Mouse (Mus musculus): ENCODE data around the gene Ddx49.

Ddx49 gene

DNA sequence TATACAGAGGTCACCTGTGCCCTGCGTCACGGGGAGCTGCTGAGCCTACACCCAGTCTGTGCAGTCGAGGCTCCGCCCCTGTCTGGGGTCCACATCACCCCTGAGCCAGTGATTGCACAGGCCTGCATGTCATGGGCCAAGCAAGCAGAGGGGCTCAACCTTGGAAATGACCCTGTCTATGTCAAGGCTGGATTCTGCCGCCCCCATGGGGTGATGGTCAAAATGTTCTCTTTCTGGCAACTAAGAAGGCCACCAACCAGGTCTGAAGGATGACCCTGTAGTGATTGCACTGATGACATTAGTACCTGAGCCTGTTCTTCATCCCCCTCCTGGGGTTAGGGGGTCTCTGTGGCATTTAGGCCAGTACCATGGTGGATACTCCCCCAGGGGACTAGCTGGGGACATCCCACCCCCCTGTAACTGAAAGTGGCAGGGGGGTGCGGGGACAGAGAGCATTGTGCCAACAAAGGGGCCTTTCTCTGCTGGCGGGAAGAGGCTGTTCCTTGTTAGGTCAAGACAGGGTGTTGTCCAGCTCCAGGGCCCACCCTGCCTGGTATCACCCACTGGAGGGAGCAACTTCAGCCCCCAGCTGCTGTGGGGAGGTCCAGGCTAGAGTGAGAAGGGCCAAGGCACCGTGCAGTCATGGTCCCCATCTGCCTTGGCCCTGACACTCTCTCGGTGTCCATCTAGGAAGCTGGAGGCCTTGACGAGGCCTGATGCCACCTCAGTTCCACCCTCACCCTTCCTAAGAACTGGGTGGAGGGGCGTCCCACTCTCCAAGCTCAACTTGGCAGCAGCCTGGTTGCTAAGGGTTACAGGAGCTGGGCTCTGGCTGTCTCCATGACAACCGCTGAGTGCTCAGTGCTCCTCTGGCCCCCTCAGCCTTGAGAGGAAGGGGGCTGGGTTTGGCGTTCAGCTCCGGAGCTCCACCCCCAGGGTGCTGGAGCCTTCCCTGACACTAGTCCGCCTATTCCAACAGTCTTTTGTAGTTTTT lies 14.5 kb upstream of the Ddx49 start:
- no peak for DNase-seq (ENCODE audit: low spot score in 2 of 2)

DNA sequence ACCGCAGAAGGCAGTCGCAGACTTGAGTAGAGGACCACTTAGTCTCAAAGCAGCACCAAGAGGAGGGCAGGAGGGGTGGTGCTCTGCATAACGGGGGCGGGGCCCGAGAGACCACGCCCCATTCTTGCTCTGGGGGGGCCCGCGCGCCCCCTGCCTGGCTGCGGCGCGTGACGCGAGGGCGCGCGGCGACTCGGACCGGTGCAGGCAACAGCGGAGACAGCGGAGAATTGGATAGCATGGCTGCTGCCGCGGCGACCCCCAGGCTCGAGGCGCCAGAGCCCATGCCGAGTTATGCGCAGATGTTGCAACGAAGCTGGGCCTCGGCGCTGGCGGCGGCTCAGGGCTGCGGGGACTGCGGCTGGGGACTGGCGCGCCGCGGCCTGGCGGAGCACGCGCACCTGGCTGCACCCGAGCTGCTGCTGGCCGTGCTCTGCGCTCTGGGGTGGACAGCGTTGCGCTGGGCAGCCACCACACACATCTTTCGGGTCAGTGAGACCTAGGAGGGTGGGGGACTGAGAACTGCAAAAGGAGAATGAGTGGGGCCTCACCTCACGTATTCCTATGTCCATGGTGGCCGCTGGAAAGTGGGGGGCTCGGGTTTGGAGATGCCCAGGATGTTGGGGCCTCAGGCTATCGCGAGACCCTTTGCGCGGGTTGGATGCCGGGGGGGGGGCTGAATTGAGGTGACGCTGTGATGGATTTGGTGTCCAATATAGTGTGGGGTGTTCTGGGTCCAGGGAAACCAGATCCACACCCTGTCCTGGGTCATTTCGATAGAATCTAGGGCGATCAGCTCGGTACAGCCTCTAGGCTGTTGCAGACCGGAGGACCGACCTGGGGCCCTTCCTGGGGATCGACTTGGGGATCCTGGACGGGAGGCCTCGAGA lies 13.6 kb upstream of the Ddx49 start, which contains the start of gene Cers1:
TSS of gene Cers1 (plus strand) at position 152 of the 887 bp plus-strand sequence.
- DNase-seq (ENCODE audit: low spot score in 2 of 2), result peak in 1 of 2 experiments; percentile 38

DNA sequence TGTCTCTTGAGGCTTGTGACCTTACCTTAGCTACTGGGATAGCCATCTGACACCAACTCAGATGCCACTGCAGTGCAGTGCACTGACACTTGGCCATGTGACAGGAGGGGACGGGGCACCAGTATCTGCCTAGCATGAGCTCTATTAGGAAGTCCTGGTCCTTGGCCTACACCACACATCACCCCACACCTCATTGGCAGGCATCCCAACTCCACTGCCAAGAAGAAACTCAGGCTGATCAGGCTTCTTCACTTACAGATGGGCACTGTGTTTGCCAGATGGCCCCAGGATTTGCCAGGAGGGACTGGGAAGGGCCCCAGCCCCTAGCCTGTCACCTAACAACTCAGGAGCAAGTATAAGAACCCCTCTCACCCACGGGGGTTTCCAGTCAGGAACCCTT lies 11.1 kb upstream of the Ddx49 start:
- DNase-seq (ENCODE audit: low spot score in 2 of 2), result no peak

DNA sequence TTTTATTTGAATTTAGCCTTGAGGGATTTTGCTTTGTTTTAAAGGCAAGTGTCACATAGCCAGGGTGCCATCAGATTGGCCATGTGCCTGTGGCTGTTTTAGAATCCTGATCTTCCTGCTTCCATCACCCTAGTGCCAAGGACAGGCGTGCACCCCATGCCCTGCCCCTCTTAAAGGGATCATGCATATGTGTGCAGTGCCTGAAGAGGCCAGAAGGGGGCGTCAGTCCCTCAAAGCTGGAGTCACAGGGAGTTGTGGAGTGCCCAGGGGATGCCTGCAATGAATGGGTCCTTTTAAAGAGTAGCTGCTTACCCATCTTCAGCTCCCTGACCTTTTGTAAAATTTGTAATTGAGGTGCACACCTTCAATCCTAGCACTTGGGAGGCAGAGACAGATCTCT lies 7.0 kb upstream of the Ddx49 start:
- no peak for DNase-seq (ENCODE audit: low spot score in 2 of 2)

DNA sequence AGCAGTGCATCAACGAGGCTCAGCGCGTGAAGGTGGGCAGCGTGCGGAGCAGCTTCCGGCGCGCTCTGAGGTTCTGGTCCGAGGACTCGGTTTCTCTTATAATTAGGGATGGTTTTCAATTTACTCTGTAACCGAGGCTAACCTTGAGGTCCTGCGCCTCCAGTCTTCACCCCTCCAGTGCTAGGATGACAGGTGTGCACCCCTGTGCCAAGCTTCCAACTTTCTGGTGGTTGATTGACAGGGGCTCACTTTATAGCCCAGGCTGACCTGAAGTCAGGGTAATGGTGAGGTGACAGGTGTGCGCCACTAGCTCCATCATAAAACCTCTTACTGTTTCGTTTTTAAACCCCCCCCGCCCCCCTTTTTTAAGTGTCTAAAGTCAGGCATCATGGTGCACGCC lies 612 bp upstream of the Ddx49 start:
- no peak for DNase-seq (ENCODE audit: low spot score in 2 of 2)

DNA sequence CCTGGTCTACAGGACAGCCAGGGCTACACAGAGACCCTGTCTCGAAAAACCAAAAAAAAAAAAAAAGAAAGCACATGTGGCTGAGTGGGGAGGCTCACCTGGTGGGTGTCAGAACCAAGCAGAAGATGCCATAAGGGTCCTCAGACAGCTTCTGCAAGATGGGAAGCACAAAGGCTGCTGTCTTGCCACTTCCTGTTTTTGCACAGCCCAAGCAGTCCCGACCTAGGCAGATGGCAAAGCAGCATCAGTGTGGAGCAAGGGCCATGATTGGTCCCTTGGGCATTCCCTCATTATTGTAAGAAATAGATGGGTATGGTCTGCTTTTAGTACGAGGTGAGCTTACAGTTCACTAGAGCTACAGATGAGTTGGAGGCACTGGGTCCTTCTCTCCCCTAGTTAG lies 1.4 kb downstream of the Ddx49 start:
- no peak for DNase-seq (ENCODE audit: low spot score in 2 of 2)

DNA sequence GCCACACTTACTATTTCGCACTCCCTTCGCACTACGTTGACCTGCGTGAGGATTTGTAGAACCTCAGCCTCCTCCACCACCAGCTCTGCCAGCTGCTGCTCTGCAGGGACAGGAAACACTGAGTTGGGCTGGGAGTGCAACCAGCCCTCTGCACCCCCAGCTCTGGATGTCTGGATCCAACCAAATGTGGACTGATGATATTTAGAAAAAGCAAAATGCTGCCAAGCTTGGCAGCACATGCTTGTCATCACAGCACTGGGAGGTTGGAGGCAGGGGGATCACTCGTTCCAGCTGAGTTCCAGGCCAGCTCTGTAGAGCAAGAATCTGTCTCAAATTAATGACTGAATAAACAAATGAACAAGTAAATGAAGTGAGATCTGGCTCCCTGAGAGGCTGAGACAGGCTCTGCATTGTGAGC lies 8.3 kb downstream of the Ddx49 start:
- DNase-seq (ENCODE audit: low spot score in 2 of 2), result no peak

DNA sequence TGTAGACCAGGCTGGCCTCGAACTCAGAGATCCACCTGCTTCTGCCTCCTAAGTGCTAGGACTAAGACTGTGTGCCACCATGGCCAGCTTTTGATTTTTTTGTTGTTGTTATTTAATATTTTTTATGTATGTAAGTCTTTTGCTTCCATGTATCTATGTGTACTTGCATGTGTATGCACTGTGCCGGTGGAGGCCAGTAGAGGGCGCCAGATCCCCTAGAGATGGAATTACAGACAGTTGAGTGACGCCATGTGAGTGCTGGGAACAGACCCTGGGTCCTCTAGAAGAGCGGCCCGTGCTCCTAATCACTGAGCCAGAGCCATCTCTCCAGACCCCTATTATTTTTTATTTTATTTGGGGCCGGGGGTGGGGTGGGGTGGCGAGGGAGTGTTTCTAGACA lies 15.6 kb downstream of the Ddx49 start:
- DNase-seq (ENCODE audit: low spot score in 2 of 2), result peak in 1 of 2 experiments; percentile 27

DNA sequence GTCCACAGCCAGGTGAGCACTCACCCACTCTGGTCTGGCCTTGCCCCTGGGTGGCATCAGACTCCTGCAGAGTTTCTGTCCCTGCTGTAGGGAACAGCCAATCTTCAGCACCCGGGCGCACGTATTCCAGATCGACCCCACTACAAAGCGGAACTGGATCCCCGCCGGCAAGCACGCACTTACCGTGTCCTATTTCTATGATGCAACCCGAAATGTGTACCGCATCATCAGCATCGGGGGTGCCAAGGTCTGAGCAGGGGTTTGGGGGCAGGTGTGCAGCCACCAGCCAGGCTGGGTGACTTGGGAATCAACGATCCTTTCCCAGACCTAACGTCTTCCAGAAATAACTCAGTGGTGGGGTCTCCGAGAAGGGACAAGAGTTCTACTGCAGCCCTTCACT lies 17.0 kb downstream of the Ddx49 start:
- no peak for DNase-seq (ENCODE audit: low spot score in 2 of 2)

DNA sequence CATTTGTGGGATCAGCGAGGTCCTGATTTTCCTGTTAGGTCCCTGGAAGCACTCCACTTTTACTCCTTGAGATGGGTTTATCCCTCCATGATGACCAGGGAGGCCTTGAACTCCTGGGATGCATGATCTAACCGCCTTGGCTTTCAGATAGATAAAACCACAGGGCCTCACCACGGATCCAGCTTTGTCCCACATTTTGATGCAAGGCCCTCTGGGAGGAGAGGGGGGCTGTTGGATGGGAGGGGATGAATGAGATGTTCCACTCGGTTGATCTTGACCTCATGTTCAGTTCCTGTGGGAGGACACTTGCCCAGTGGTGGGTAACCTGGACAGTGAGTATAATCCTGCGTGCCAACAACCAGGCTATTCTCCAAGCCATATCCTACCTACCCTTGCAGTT lies 17.9 kb downstream of the Ddx49 start:
- DNase-seq (ENCODE audit: low spot score in 2 of 2), result no peak

DNA sequence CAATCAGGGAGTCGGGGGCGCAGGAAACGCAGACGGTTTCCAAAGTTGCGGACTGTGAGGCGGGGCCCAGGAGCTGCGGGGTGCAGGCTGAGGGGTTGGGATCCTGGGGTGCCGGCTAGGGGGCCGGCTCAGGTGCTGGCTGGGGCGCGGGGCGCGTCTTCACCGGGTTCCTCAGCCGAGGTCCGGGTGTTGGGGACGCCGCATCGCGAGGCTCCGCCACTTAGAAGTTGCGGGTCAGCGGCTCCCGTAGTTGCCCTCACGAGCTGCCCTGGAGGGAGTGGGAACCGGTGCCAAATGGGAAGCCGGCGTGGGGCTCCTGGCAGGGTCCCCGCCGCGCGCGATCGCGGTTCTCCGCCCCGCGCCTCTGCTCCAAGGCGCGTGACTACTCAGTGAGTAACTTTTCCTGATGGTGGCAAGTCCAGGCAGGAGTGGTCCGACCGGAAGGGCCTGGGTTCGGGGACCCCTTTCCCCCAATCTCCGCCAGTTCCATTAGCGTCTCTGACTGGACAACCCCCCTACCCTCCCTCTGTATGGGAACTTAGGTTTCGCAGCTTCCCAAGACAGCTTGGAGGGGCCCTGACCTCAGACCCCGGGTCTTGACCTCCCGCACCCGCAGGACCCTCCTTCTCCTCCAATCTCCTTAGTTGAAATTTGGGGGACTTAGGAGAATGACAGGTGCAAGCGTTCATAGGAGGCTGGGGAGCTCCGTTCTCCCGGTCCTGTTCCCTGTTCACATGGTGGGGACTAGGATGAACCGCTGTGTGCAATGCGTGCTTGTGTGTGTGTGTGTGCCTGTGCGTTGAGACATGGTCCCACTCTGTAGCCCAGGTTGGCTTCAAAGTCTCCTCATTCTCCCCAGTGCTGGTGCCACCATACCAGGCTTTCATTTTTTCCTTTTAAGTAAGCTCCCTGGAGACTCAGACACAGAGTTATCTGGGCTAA lies 18.9 kb downstream of the Ddx49 start:
- DNase-seq (ENCODE audit: low spot score in 2 of 2), result peak in 1 of 2 experiments; percentile 27

DNA sequence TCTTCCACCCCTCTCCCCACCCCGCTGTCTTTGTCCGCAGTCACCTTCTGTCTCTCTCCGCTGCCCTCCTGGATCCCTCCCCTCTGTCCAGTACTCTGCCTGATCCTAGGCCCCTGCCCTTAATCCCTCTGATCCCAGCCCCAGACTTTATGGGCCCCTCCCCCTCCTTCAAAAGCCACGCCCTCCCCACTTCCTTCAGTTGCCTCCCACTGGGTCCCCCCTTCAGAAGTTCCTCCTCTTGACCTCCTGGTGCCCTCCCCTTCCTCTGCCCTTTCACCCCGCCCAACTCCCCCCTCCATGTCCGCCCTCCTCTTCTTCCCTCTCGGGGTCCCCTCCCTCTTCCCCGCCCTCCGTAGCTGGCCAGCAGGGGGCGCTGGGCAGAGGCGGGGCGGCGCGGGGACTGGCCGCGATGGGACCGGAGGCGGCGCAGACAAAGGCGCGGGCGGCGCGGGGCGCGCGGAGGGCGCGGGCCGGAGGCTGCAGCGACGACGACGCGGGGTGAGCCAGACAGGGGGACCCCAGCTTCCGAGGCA lies 19.6 kb downstream of the Ddx49 start, which contains the start of gene Homer3:
TSS of gene Homer3 (plus strand) at position 225 of the 533 bp plus-strand sequence.
- DNase-seq (ENCODE audit: low spot score in 2 of 2), result peak; percentile 84 to 95

DNA sequence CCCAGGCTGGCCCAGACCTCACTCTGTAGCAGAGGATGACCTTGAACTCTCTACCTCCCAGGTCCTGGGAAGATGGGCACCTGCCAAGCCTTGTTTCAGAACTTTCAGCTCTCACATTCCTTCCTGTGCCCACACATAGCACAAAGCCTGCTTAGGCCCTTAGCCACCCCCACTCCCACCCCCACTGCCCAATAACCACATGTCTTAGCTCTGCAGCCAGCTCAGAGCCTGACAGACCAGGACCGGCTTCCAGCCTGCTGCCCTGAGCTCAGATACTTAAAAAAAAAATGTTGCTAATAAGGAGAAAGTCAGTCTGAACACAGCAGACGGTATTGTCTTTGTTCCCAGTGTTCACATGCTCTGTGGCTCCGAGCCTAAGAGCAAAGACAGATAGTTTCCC lies 21.3 kb downstream of the Ddx49 start:
- DNase-seq (ENCODE audit: low spot score in 2 of 2), result no peak

DNA sequence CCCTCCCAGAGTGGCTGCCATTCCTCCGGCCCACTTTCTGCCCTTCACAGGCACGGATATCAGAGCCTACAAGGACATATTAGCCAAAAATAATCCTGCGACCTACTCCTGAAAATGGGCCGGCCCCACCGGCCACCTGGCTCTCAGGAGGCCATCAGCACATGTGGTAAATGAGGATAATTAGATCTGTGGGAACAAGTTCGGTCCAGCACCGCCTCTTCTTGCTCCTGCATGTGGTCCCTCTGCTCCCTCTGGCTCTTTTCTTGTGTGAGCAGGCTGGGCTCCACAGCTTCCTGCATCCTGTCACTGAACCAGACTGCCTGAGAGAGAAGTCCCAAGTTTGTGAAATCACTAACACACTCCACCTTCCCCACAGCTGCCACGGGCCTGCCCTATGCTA lies 23.0 kb downstream of the Ddx49 start:
- no peak for DNase-seq (ENCODE audit: low spot score in 2 of 2)

DNA sequence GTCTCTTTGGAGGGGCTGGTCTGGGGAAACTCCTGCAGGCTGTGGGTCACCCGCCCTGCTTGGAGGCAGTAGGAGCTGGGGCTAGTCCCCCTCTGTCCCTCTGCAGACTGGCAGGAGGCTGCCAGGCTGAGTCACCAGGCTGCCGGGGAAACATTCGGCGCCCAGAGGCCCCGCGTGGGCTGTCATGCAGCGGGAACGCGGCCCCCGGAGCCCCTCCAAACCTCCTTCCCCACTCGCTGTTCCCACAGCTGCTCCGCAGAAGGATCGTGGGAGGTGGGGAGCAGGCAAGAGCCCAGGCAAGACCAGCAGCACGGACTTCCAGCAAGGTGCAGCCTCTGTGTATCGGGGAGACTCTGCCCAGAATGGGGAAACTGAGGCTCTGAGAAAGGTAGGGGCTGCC lies 24.1 kb downstream of the Ddx49 start:
- no peak for DNase-seq (ENCODE audit: low spot score in 2 of 2)

DNA sequence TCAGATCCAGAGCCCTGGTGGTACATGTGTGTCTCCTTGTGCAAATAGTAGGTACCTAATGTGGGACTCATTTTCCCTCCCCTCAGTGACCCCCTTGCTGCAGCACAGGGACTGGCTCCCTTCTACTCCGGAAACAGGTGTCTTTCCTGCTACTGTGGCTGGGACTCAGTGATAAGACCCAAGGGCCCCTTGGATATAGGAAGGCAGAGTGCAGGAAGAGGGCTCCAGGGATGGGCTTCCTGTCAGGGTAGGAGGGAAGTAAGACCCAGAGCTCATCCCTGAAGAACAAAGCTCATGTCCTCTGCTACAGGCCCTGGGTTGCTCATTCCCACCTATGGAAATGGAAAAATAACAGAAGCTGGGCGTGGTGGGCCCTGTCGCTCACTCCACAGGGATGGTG lies 25.8 kb downstream of the Ddx49 start:
- DNase-seq (ENCODE audit: low spot score in 2 of 2), result no peak

DNA sequence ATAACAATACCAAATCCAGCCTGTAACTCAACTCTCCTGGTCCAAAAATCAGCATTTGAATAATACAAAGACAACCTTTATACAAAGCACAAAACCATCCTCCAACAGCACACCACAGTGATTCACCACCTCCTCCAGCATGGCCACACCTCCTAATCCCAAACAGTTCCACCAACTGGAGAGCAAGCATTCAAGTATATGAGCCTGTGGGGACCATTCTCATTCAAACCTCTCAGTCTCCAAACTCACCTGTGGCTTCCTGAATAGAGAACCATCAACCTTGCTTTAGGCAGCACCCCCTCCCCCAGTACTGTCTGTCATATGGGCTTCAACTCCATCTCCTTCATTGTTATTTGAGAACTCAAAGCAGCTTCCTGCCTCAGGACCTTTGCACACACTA lies 27.9 kb downstream of the Ddx49 start:
- no peak for DNase-seq (ENCODE audit: low spot score in 2 of 2)

DNA sequence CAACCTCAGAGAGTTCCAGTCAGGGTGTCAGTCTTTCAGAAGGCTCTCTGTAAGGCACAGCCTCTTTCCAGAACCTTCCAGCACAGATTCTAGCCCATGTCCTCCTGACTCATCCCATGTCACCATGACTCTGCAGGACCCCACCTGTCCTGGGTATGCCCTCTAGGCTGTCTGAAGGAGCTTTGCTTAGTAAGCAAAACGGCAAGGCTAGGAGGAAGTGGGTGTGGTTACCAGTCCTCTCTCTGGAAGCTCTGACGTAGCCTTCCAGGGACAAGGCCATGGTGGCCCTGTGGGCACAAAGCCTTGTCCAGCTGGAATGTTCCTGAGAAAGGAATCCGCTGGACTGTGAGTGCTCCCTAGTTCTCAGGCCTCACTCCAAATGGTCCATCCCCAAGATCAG lies 29.3 kb downstream of the Ddx49 start:
- peak in 1 of 2 experiments; percentile 28 for DNase-seq (ENCODE audit: low spot score in 2 of 2)

DNA sequence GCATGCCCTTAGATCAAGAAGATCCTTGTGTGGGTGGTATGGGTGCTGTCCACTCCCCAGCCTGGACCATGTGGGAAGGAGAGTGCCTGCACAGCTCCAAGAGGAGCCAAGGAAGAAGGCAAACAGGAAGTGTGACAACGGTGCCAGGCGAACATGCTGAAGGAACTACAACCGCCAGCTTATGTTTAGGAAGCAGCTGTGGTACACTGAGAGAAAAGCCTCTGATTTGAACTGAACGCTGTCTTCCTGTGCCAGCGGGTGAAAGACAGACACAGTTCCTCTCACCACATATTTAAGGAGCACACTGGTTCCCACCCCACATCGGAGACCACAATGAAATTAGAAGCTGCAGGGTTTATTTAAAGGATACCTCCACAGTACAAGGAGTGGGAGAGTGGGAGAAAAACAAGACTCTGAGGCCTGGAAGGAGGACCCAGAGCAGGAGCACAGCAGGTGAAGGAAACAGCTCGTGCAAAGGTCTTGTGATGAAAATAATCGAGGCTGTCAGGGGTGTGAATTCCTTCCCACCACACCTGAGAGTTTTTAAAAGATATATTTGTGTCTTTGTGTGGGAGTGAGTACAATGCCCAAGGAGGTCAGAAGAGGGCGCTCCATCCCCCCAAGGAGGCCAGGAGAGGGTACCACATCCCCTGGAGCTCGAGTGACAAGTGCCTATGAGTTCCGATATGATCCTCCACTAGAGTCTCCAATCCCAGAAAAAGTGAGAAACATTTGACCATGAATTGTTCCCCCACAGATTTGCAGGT lies 33.3 kb downstream of the Ddx49 start:
- no peak for DNase-seq (ENCODE audit: low spot score in 2 of 2)

DNA sequence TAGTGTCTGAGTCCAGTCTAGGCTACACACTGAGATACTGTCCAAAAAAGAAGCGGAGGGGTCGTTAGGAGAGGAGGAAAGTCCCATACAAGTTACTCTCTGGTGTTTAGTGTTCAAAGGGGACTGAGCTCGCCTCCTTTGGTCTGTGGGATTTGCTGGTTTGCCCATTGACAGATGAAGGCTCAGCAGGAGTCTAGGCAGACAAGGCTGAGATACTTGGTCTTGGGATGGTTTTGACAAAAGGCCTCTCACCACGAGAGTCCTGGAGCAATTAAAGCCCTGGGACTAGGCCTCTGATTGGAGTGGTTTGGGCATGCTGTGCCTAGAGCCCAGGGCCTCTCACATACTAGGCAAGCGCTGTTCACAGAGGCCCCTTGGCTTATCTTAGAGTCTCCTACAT lies 34.0 kb downstream of the Ddx49 start:
- DNase-seq (ENCODE audit: low spot score in 2 of 2), result no peak

Data from spleen, postnatal 4 days (tissue).